Mouse (Mus musculus) liver, embryonic 15.5 days (tissue): Measurements from ENCODE around the gene Cryzl1. TPM values are rescaled to one million over a fixed set of nuclear protein-coding genes. Genes with fewer than 3 reads are reported as not detected.

Experiments
- ATAC-seq: fragments of 200-750 bp; cut with Nextera tagmentation; 2 replicates; pipeline ENCODE4 v1.8.0; 2017; ENCODE audit warnings: moderate number of reproducible peaks, mild to moderate bottlenecking, moderate library complexity; ENCODE audit not compliant: insufficient read depth
- H3K27ac ChIP-seq: fragments of 300-500 bp; sonication (generic); replicated peaks from 2 replicates; pipeline ENCODE4 v1.5.1; 2015; ENCODE audit warnings: mild to moderate bottlenecking, inconsistent platforms
- H3K27me3 ChIP-seq: fragments of 300-500 bp; sonication (generic); 2 replicates; pipeline ENCODE4 v1.6.1; 2015; ENCODE audit warnings: mild to moderate bottlenecking, inconsistent platforms
- H3K36me3 ChIP-seq: fragments of 300-500 bp; sonication (generic); replicated peaks from 2 replicates; pipeline ENCODE4 v1.6.1; 2015; ENCODE audit warnings: moderate library complexity, mild to moderate bottlenecking, inconsistent platforms
- H3K4me1 ChIP-seq: fragments of 300-500 bp; sonication (generic); replicated peaks from 2 replicates; pipeline ENCODE4 v1.6.1; 2015; ENCODE audit warnings: inconsistent platforms
- H3K4me2 ChIP-seq: fragments of 300-500 bp; sonication (generic); 2 replicates; pipeline ENCODE4 v1.6.1; 2015; ENCODE audit warnings: moderate library complexity, mild to moderate bottlenecking, inconsistent platforms
- H3K4me3 ChIP-seq: fragments of 300-500 bp; sonication (generic); replicated peaks from 2 replicates; pipeline ENCODE4 v1.5.1; 2015; ENCODE audit warnings: mild to moderate bottlenecking, inconsistent platforms
- H3K9ac ChIP-seq: fragments of 300-500 bp; sonication (generic); 2 replicates; pipeline ENCODE4 v1.6.1; 2015; ENCODE audit warnings: moderate library complexity, mild to moderate bottlenecking, inconsistent platforms
- H3K9me3 ChIP-seq: fragments of 300-500 bp; sonication (generic); replicated peaks from 2 replicates; pipeline ENCODE4 v1.6.1; 2016; ENCODE audit warnings: inconsistent platforms
- WGBS: fragments of 180-500 bp; shearing (Covaris S2); methylation state at CpG from one replicate; pipeline ENCODE4 v1.1.7; 2015; ENCODE audit warnings: mixed read lengths; ENCODE audit not compliant: insufficient replicate concordance; 5-methylcytosine and 5-hydroxymethylcytosine counted together
- polyA plus RNA-seq: library from polyadenylated mRNA; unstranded; fragments of >200 nt; fragmentation: Nextera tagmentation; extraction: Ambion mirVana; gene quantifications from 2 replicates; pipeline ENCODE4 v1.2.1, GENCODE M21; 2015

Gene Cryzl1
- polyA plus RNA-seq = 33.5 and 33.7 TPM in 2 replicates

GRCm38 (mm10) chr16:91728123-91729065, at the start of gene Cryzl1:
TSS of gene Cryzl1 (minus strand) at chr16:91728975.
- peak; percentile 94 for ATAC-seq
- Histone ChIP-seq H3K4me2 (peak within 1 kb of the TSS; percentile 99), H3K27ac (peak within 1 kb of the TSS; percentile 85), H3K4me3 (peak within 1 kb of the TSS; percentile 68), H3K9me3 (no peaks in the 10 kb centered on the region), H3K27me3 (peaks cover 42% of the 10 kb centered on the region), H3K9ac (peak within 1 kb of the TSS; percentile 70), H3K36me3 (no peaks in the 10 kb centered on the region), H3K4me1 (peaks cover 53% of the 10 kb centered on the region)
- WGBS = under 1% methylated on average over 46 of the region's 46 CpGs

GRCm38 (mm10) chr16:91772586-91772985, 43.8 kb upstream of the Cryzl1 start:
- Histone ChIP-seq H3K9ac (no peak overlapping the region), H3K27ac (no peak overlapping the region), H3K4me1 (peaks cover 23% of the 10 kb centered on the region), H3K36me3 (no peaks in the 10 kb centered on the region), H3K9me3 (no peaks in the 10 kb centered on the region), H3K27me3 (peaks cover 7% of the 10 kb centered on the region; the same call in 1 of the 2 replicates), H3K4me3 (no peak overlapping the region), H3K4me2 (no peak overlapping the region)
- 78% methylated on average over 7 of the region's 7 CpGs for WGBS
- no peak for ATAC-seq

DNA sequence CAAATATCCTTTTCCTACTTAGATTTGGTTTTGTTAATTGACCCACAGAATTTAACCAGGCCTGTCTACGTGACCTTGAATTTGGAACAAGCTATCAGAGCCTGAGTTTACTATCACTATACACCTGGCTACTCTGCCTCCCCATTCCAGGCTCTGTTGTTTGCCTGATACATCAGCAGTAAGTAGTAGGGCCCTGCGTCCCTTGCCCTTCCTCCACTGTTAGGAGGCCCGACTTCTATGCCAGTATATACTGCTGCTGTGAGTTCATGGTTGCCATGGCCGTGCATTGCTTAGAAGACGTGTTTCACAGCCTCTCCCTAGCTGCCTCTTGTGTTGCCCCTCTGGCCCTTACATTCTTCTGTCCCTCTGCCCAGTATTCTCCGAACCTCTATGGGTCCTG, 42.6 kb upstream of the Cryzl1 start:
- no peak overlapping the region for H3K27ac ChIP-seq
- no peaks in the 10 kb centered on the region for H3K9me3 ChIP-seq
- H3K4me3 ChIP-seq = no peak overlapping the region
- no peak; the same call in 1 of the 2 replicates for ATAC-seq
- peaks cover 8% of the 10 kb centered on the region; the same call in 1 of the 2 replicates for H3K27me3 ChIP-seq
- 58% methylated on average over 6 of the region's 6 CpGs for WGBS
- no peak overlapping the region for H3K9ac ChIP-seq
- peaks cover 27% of the 10 kb centered on the region for H3K4me1 ChIP-seq
- H3K36me3 ChIP-seq = no peaks in the 10 kb centered on the region
- H3K4me2 ChIP-seq = no peak overlapping the region

DNA sequence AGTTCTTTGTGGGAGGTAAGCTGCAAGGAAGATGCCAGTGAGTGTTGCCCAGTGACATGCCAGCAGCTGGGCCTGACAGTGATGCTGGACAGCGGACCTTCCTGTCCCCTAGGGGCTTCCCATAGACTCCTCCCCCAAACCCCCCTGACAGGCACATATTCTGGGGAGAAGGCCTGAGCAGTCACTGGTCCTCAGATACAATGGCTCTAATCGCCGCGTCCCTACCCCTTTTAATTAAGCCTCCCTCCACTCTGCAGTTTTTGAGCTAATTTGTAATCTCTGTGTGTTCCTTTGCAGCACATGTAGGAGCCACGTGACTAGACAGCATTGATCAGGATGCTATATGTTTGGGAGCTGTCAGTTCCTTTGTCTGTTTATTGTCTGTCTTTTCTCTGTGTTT, 41.9 kb upstream of the Cryzl1 start:
- no peak overlapping the region for H3K4me3 ChIP-seq
- peaks cover 29% of the 10 kb centered on the region for H3K4me1 ChIP-seq
- no peaks in the 10 kb centered on the region for H3K36me3 ChIP-seq
- no peak overlapping the region for H3K9ac ChIP-seq
- no peaks in the 10 kb centered on the region for H3K9me3 ChIP-seq
- H3K4me2 ChIP-seq = no peak overlapping the region
- WGBS = 77% methylated on average over 5 of the region's 5 CpGs
- no peak for ATAC-seq
- H3K27ac ChIP-seq = no peak overlapping the region
- H3K27me3 ChIP-seq = peaks cover 9% of the 10 kb centered on the region; the same call in 1 of the 2 replicates

DNA sequence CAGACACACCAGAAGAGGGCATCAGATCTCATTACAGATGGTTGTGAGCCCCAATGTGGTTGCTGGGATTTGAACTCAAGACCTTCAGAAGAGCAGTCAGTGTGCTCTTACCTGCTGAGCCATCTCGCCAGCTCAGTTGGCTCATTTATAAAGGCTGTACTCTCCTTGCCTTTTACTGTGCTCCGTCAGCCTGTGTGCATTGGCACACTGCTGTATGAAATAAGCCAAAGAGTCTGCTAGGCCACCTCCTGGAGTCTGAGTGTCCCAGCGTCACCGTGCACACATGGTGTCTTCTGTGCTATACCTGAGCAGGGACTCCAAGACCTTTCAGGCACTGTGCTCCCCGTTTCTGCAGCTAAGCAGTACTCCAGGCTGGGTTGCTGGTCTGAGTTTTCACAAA, 41.1 kb upstream of the Cryzl1 start:
- no peak for ATAC-seq
- 72% methylated on average over 5 of the region's 5 CpGs for WGBS

DNA sequence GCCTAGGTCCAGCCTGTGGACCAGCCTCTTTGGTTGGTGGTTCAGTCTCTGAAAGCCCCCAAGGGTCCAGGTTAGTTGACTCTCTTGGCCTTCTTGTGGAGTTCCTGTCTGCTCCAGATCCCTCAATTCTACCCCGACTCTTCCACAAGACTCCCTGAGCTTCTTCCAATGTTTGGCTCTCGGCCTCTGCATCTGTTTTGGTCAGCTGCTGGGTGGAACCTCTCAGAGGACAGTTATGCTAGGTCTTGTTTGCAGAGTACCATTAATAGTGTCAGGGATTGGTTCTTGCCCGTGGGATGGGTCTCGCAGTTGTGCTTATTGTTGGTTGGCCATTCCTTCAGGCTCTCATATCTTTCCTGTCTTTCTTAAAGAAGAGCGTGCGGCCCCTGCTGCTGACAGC, 39.8 kb upstream of the Cryzl1 start:
- Histone ChIP-seq H3K27ac (no peak overlapping the region), H3K9ac (no peak overlapping the region), H3K9me3 (no peaks in the 10 kb centered on the region), H3K27me3 (peaks cover 13% of the 10 kb centered on the region), H3K36me3 (no peaks in the 10 kb centered on the region), H3K4me3 (no peak overlapping the region), H3K4me1 (peaks cover 32% of the 10 kb centered on the region), H3K4me2 (no peak overlapping the region)
- no peak for ATAC-seq
- WGBS = 76% methylated on average over 6 of the region's 6 CpGs

More for the DNA sequence above, 41.1 kb upstream of the Cryzl1 start:
- no peak overlapping the region for H3K27ac ChIP-seq
- H3K4me1 ChIP-seq = peaks cover 30% of the 10 kb centered on the region
- no peaks in the 10 kb centered on the region for H3K9me3 ChIP-seq
- no peak overlapping the region for H3K9ac ChIP-seq
- H3K27me3 ChIP-seq = peaks cover 9% of the 10 kb centered on the region
- no peaks in the 10 kb centered on the region for H3K36me3 ChIP-seq
- no peak overlapping the region for H3K4me3 ChIP-seq
- H3K4me2 ChIP-seq = no peak overlapping the region

GRCm38 (mm10) chr16:91767165-91767701, 38.5 kb upstream of the Cryzl1 start:
- Histone ChIP-seq H3K4me3 (no peak overlapping the region), H3K9ac (no peak overlapping the region), H3K27me3 (peaks cover 17% of the 10 kb centered on the region), H3K27ac (no peak overlapping the region), H3K9me3 (no peaks in the 10 kb centered on the region), H3K4me1 (peaks cover 28% of the 10 kb centered on the region), H3K4me2 (no peak overlapping the region), H3K36me3 (no peaks in the 10 kb centered on the region)
- 69% methylated on average over 11 of the region's 11 CpGs for WGBS
- ATAC-seq = no peak

- Histone ChIP-seq H3K9ac (no peak overlapping the region), H3K36me3 (no peaks in the 10 kb centered on the region), H3K4me2 (no peak overlapping the region), H3K4me1 (peaks cover 26% of the 10 kb centered on the region), H3K27ac (no peak overlapping the region), H3K9me3 (no peaks in the 10 kb centered on the region), H3K4me3 (no peak overlapping the region), H3K27me3 (peaks cover 17% of the 10 kb centered on the region)
- 81% methylated on average over 15 of the region's 15 CpGs for WGBS
- ATAC-seq = no peak
Observed at GRCm38 (mm10) chr16:91765816-91766210, 37.0 kb upstream of the Cryzl1 start.

DNA sequence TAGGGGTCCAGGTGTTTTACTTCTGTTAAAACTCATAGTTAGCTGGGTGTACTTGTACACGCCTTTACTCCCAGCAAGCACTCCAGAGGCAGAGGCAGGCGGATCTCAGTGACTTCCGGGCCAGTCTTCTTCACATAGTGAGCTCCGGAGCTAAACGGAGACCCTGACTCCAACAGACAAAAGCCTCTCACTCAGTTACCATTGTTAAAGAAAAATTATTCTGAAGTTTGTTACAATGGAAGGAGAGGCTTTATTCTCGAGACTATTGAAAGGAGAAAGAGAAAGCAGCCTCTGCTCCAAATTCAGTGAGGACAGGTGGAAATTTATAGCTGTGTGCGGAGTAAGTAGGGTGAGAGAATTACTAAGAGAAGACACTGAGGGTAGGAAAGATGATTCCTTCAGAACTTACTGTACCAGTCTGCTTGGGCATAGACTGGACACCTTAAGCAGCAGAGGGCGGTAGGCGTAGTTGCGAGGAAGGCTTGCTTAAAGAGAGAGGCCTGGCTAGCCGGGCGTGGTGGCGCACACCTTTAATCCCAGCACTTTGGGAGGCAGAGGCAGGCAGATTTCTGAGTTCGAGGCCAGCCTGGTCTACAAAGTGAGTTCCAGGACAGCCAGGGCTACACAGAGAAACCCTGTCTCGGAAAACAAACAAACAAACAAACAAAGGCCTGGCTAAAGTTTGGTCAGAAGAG, 36.5 kb upstream of the Cryzl1 start:
- no peak overlapping the region for H3K27ac ChIP-seq
- peaks cover 20% of the 10 kb centered on the region for H3K27me3 ChIP-seq
- no peak overlapping the region for H3K4me2 ChIP-seq
- H3K4me3 ChIP-seq = no peak overlapping the region
- 78% methylated on average over 15 of the region's 15 CpGs for WGBS
- ATAC-seq = no peak
- H3K9me3 ChIP-seq = no peaks in the 10 kb centered on the region
- H3K9ac ChIP-seq = no peak overlapping the region
- peaks cover 21% of the 10 kb centered on the region for H3K4me1 ChIP-seq
- H3K36me3 ChIP-seq = no peaks in the 10 kb centered on the region

DNA sequence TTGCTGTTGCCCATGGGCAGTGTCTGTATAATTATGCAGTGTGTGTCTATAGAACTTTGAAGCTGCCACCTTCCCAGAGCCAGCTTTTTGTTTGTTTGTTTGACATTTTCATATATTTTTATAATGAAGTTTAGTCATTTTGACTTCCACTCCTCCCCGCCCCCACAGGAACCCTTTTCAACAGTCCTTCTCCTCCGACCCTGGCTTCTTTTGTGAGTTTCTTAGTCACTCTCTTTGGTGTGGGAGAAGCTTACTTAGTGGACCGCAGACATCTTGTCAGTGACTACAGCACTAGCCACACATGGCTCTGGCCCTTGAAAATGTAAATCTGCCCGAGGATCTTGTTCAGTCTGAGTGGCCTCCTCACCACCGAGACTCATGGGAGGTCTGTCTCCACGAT, 35.6 kb upstream of the Cryzl1 start:
- Histone ChIP-seq H3K27ac (no peak overlapping the region), H3K9me3 (no peaks in the 10 kb centered on the region), H3K4me2 (no peak overlapping the region), H3K4me1 (peaks cover 16% of the 10 kb centered on the region), H3K27me3 (peaks cover 20% of the 10 kb centered on the region), H3K36me3 (no peaks in the 10 kb centered on the region), H3K4me3 (no peak overlapping the region), H3K9ac (no peak overlapping the region)
- 62% methylated on average over 6 of the region's 6 CpGs for WGBS
- ATAC-seq = no peak

DNA sequence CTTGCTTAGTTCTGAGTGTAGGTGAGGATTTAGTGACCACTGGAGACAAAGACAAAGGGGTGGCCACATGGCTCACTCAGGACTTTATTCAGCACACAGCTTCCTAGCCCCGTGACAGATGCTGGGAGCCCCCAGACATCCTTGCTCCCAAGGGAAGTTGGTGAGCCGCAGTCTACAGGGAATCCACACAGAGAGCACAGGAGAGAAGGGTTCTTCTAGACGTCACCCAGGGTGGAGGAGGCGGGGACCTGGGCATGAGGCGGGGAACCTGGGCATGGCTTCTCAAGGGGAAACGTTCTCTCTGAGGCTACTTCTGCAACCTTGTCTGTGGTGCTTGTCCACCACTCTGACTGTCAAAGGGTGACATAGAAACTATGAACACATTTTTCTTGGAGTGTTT, 35.2 kb upstream of the Cryzl1 start:
- H3K4me1 ChIP-seq = peaks cover 16% of the 10 kb centered on the region
- H3K9me3 ChIP-seq = no peaks in the 10 kb centered on the region
- H3K27me3 ChIP-seq = peaks cover 20% of the 10 kb centered on the region
- 46% methylated on average over 6 of the region's 6 CpGs for WGBS
- H3K4me2 ChIP-seq = no peak overlapping the region
- H3K4me3 ChIP-seq = no peak overlapping the region
- no peaks in the 10 kb centered on the region for H3K36me3 ChIP-seq
- no peak overlapping the region for H3K27ac ChIP-seq
- H3K9ac ChIP-seq = no peak overlapping the region
- no peak for ATAC-seq
